Mouse (Mus musculus): Measurements from ENCODE around the gene Ubqln4. TPM values are rescaled to one million over a fixed set of nuclear protein-coding genes. Genes with fewer than 3 reads are reported as not detected.

Gene Ubqln4
- total RNA-seq, 2 experiments from 2014 or later: 91.2 to 91.6 TPM

DNA sequence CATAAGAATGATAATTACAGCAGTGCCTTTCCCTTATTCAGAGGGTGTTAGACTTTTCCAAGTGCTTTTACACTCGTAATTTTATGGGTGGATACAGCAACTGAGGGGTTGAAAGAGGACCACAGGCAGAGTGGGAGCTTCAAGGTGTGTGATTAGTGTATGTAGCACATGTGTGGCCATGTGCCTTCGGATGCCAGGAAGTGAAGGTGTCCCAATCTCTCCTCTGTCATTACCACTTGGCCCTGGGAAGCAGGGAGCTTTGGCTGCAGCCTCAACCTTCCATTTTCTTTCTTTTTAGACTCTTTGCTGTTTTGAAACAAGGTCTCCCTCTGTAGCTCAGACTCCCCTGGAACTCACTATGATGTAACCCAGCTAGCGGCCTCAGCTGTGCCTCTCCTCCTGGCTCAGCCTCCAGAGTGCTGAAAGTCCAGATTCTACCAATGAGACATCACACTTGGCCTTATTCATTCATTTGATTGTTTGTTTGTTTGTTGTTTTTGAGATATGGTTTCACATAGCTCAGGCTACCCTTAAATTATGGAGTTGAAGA is 63.5 kb downstream of the Ubqln4 start:
- intact Hi-C loops (cut with DNase I): no loop called here
- no peak for DNase-seq (ENCODE audit: low spot score in 2 of 2)

DNA sequence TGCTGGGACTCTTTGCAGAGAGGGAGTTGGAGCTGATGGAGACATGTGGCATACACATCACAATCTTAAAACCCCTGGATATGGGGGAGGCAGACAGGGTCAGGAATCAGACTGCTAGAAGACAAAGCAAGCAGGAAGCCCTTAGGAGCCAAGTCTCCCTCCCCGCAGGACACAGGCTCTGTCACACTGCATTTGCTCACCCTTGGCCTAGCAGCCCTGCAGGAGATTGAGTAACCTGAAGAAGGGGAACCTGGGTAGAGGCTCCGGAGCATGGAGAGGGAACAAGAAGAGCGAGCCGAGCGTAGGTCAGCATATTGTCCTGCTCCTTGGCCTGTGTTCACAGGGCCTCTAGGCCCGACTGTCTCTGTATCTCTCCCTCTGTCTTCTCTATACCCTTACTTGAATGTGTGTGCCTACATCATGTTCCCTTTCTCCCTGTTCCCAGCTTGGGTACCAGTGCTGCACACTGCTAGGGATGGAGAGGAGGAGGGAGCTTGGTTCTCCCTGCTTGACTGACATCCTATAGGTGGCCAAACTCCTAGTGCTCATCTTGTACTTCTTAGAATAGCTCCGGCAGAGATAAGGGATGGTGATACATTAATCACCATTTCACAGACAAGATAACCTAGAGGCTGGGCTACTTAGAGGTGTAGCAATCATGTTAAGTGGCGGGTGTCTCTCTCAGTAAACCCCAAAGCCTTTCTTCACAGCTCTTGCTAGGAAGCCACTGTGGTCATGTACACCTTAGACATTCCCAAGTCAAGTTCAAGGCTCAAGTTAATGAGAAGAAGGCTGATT is 64.7 kb downstream of the Ubqln4 start:
- intact Hi-C loops (cut with DNase I): no loop called here
- no peak for DNase-seq (ENCODE audit: low spot score in 2 of 2)

Small RNA genes lying within 50 kb of the gene (microRNA-seq; reads per million reads assigned to microRNA genes)
- 0 reads per million in 2 experiments for gene Mir1905

Other genes with a start within 250 kb of the Ubqln4 start
- gene Glmp, start 228.7 kb upstream of the Ubqln4 start, total RNA-seq (2021): 10 to 100 TPM; 84.4 to 93.6 TPM
- under 1 TPM; 0.99 TPM for gene Tmem79, start 217.6 kb upstream of the Ubqln4 start, total RNA-seq (2021)
- gene Smg5, start 217.5 kb upstream of the Ubqln4 start, total RNA-seq (2021): 10 to 100 TPM; 69.6 to 72.0 TPM
- gene Paqr6, start 189.2 kb upstream of the Ubqln4 start, total RNA-seq (2021): 1 to 10 TPM; 2.5 to 3.3 TPM
- under 1 TPM in 1 of 2 experiments, not detected in 1; 0.36 TPM for gene Bglap3, start 181.0 kb upstream of the Ubqln4 start, total RNA-seq (2021)
- gene Bglap2, start 175.1 kb upstream of the Ubqln4 start, total RNA-seq (2021): 1 to 10 TPM in 1 of 2 experiments, not detected in 1; 1.4 TPM
- gene Bglap, start 169.3 kb upstream of the Ubqln4 start, total RNA-seq (2021): 1 to 10 TPM; 1.5 to 1.8 TPM
- gene Pmf1, start 143.4 kb upstream of the Ubqln4 start, total RNA-seq (2021): 1 to 10 TPM; 5.7 to 7.8 TPM
- gene Slc25a44, start 128.6 kb upstream of the Ubqln4 start, total RNA-seq (2021): 10 to 100 TPM; 69.6 to 71.3 TPM
- gene Sema4a, start 92.6 kb upstream of the Ubqln4 start, total RNA-seq (2021): 10 to 100 TPM; 51.3 to 57.7 TPM
- gene Lmna, start 43.8 kb upstream of the Ubqln4 start, total RNA-seq (2021): 10 to 100 TPM; 50.0 to 54.2 TPM
- gene Mex3a, start 21.4 kb upstream of the Ubqln4 start, total RNA-seq (2021): 1 to 10 TPM; 3.3 to 4.2 TPM
- not detected for gene Rab25, start 5.5 kb upstream of the Ubqln4 start, total RNA-seq (2021)
- gene Lamtor2, start 684 bp upstream of the Ubqln4 start, total RNA-seq (2021): 100 to 1,000 TPM; 108 to 109 TPM
- 100 to 1,000 TPM; 114 to 123 TPM for gene Ssr2, start 22.1 kb downstream of the Ubqln4 start, total RNA-seq (2021)
- gene Arhgef2, start 52.2 kb downstream of the Ubqln4 start, total RNA-seq (2021): 100 to 1,000 TPM; 310 to 316 TPM
- gene Rxfp4, start 99.4 kb downstream of the Ubqln4 start, total RNA-seq (2021): not detected
- 10 to 100 TPM; 53.6 to 55.1 TPM for gene Khdc4, start 132.0 kb downstream of the Ubqln4 start, total RNA-seq (2021)
- 10 to 100 TPM; 45.5 to 47.8 TPM for gene Rit1, start 163.1 kb downstream of the Ubqln4 start, total RNA-seq (2021)
- gene Syt11, start 221.4 kb downstream of the Ubqln4 start, total RNA-seq (2021): 100 to 1,000 TPM; 491 to 530 TPM